Mouse (Mus musculus) liver, embryonic 16.5 days (tissue): ENCODE measurements around the gene Efemp1. TPM values are rescaled to one million over a fixed set of nuclear protein-coding genes. Genes with fewer than 3 reads are reported as not detected.

Experiments used
- ATAC-seq: fragments of 200-750 bp; cut with Nextera tagmentation; 2 replicates; pipeline ENCODE4 v1.8.0; 2017; ENCODE audit warnings: low read depth, mild to moderate bottlenecking, moderate number of reproducible peaks, moderate library complexity
- H3K27ac ChIP-seq: fragments of 300-500 bp; sonication (generic); 2 replicates; pipeline ENCODE4 v1.5.1; 2014; ENCODE audit warnings: mild to moderate bottlenecking, low read length
- H3K27me3 ChIP-seq: fragments of 300-500 bp; sonication (generic); 2 replicates; pipeline ENCODE4 v1.6.1; 2014; ENCODE audit warnings: low read depth, low read length, mixed read lengths; ENCODE audit not compliant: control insufficient read depth, insufficient read depth
- H3K36me3 ChIP-seq: fragments of 300-500 bp; sonication (generic); 2 replicates; pipeline ENCODE4 v1.6.1; 2014; ENCODE audit warnings: mild to moderate bottlenecking; ENCODE audit not compliant: control insufficient read depth, insufficient read depth
- H3K4me1 ChIP-seq: fragments of 300-500 bp; sonication (generic); 2 replicates; pipeline ENCODE4 v1.6.1; 2014; ENCODE audit warnings: low read depth, low read length, mixed read lengths; ENCODE audit not compliant: control insufficient read depth
- H3K4me2 ChIP-seq: fragments of 300-500 bp; sonication (generic); 2 replicates; pipeline ENCODE4 v1.6.1; 2014; ENCODE audit warnings: low read depth, low read length, mixed read lengths
- H3K4me3 ChIP-seq: fragments of 300-500 bp; sonication (generic); 2 replicates; pipeline ENCODE4 v1.5.1; 2014; ENCODE audit warnings: low read depth, mild to moderate bottlenecking, low read length
- H3K9ac ChIP-seq: fragments of 300-500 bp; sonication (generic); 2 replicates; pipeline ENCODE4 v1.6.1; 2014; ENCODE audit warnings: low read depth, low read length
- H3K9me3 ChIP-seq: fragments of 300-500 bp; sonication (generic); replicated peaks from 2 replicates; pipeline ENCODE4 v1.6.1; 2016; ENCODE audit warnings: low read length; ENCODE audit not compliant: control insufficient read depth
- WGBS: fragments of 180-500 bp; shearing (Covaris S2); extraction: QIAGEN DNeasy Blood & Tissue Kit; methylation state at CpG from one replicate; pipeline ENCODE4 v1.1.7; 2014; ENCODE audit not compliant: insufficient replicate concordance; 5-methylcytosine and 5-hydroxymethylcytosine counted together
- polyA plus RNA-seq: library from polyadenylated mRNA; unstranded; fragments of >200 nt; fragmentation: Nextera tagmentation; extraction: Ambion mirVana; gene quantifications from 2 replicates; pipeline ENCODE4 v1.2.1, GENCODE M21; 2015

Efemp1 gene
- polyA plus RNA-seq, 1 experiment from 2014 or later = 1.7 TPM

DNA sequence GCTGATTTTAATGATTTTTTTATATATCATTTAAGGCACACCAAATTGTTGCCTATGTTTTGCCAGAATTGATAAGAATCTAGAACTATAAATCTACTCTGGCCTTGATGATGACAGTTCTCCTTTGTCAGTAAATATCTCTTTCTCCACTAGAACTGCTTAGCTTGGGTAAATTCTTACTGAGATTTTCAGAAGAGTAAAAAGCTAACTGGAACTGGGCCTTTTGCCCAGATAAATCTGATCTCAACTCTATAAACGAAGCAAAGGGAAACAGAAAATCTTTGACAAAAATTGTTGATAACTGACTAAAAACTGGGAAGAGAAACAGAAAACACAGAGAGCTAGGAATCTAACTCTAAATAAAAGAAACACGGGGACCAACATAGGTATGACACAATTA is 51.6 kb downstream of the Efemp1 start:
- no peak overlapping the region for H3K27ac ChIP-seq
- no peak overlapping the region for H3K4me3 ChIP-seq
- H3K4me1 ChIP-seq = no peaks in the 10 kb centered on the region
- H3K4me2 ChIP-seq = no peak overlapping the region
- H3K36me3 ChIP-seq = no peaks in the 10 kb centered on the region
- ATAC-seq = no peak
- no peaks in the 10 kb centered on the region for H3K27me3 ChIP-seq
- no peaks in the 10 kb centered on the region for H3K9me3 ChIP-seq
- 48% methylated on average over 2 of the region's 2 CpGs for WGBS
- H3K9ac ChIP-seq = no peak overlapping the region

DNA sequence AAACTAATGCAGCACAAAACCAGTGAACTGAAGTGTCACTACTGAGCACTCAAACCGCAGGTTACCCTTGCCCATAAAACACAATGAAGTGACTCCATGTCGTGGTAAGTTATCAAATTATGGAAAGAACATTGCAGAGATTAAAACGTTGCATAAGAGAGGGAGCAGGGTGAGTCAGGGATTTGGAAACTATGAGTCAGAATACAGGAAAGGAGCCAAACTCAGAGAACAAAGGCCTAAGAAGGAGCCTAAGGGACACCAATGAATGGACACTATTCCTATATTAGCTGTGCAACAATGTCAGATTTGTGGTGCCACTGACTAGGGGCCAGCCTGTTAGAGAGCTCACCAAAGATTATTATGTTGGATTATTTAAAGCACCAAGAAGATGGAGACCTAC is 53.3 kb downstream of the Efemp1 start:
- Histone ChIP-seq H3K9ac (no peak overlapping the region), H3K27me3 (no peaks in the 10 kb centered on the region), H3K4me2 (no peak overlapping the region), H3K9me3 (no peaks in the 10 kb centered on the region), H3K36me3 (no peaks in the 10 kb centered on the region), H3K4me3 (no peak overlapping the region), H3K4me1 (no peaks in the 10 kb centered on the region), H3K27ac (no peak overlapping the region)
- no peak for ATAC-seq
- WGBS = 41% methylated on average over 3 of the region's 3 CpGs

DNA sequence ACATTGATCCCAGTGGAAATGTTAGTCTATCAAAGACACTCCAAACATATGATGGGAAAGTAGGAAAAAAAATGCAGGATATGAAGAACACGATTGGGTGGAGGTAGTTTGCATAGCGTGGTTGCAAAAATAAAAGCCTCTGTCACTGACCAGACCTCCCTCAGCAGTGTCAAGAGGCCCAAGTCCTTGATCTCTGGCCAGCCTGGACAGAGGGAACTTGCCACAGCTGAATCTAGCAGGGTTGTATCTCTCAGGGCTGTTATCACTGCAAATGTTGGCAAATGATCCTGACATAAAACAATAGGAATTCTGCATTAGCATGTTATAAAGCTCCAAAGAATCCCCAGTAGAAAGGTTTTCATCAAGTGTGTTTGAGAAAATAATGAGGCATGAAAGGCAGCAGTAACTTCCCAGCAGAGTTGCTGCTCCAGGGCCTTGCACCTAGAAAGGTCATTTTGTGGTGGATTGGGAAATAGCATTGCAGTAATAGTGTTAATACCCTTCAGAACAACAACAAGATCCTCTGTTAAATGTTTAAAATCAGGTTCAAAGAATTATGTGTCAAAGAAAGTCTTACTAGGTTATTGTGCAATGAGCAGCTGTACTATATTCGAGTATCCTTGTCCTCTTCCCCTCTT is 56.0 kb downstream of the Efemp1 start:
- Histone ChIP-seq H3K9ac (no peak overlapping the region), H3K27ac (no peak overlapping the region), H3K4me3 (no peak overlapping the region), H3K27me3 (no peaks in the 10 kb centered on the region), H3K4me1 (no peaks in the 10 kb centered on the region), H3K36me3 (no peaks in the 10 kb centered on the region), H3K9me3 (no peaks in the 10 kb centered on the region), H3K4me2 (no peak overlapping the region)
- ATAC-seq = no peak
- 24% methylated on average over 3 of the region's 3 CpGs for WGBS

DNA sequence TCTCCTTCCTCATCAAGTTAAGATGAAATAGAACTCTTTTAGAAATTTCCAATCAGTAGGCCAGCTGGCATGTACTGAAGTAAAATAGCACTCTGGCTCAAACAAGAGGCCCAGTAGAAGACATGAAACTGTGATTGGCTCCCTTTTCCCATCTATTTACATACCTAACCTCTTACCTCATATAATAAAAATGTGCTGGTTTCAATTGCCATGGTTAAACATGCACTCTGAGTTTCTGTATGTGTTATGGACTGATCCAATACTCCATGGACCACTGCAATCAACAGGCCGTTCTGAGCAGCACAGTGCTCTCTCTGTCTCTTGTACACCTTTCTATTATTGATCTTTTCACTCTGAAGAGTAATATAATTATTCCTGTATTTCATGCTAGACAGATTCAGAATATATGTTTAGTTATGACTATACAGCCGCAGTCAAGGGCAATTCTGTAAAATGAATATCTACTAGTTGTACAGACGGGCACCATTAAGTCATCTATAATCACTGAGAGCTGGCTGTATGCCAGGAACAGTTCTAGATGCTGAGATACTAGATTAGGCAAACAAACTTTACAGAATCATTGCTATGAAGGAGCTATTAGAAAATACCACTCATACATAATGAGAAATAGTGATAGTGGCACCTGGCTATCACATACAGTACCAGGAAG is 59.6 kb downstream of the Efemp1 start:
- Histone ChIP-seq H3K36me3 (no peaks in the 10 kb centered on the region), H3K27ac (no peak overlapping the region), H3K4me2 (no peak overlapping the region), H3K4me3 (no peak overlapping the region), H3K9me3 (no peaks in the 10 kb centered on the region), H3K27me3 (no peaks in the 10 kb centered on the region), H3K9ac (no peak overlapping the region), H3K4me1 (no peaks in the 10 kb centered on the region)
- WGBS = 54% methylated on average over 3 of the region's 3 CpGs
- ATAC-seq = no peak

DNA sequence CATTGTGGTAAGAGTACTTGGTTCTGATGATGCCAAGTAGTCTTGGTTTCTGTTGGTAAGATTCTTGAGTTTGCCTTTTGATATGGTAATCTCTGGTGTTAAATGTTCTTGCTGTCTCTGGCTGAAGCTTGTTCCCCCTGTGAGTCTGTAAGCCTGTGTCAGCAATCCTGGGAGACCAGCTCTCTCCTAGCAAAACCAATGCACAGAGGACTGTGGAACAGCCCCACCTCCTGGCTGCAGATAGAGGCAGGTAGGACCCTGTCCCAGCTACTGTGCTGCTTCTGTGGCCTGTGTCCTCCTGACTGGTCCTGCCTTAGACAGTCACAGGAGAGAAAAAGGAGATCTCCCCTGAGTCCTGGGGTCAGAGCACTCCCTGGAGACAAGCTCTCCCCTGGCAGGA is 81.4 kb downstream of the Efemp1 start:
- Histone ChIP-seq H3K27me3 (no peaks in the 10 kb centered on the region), H3K27ac (no peak overlapping the region), H3K4me2 (no peak overlapping the region), H3K4me1 (no peaks in the 10 kb centered on the region), H3K4me3 (no peak overlapping the region), H3K36me3 (no peaks in the 10 kb centered on the region), H3K9me3 (no peaks in the 10 kb centered on the region), H3K9ac (no peak overlapping the region)
- no peak for ATAC-seq

DNA sequence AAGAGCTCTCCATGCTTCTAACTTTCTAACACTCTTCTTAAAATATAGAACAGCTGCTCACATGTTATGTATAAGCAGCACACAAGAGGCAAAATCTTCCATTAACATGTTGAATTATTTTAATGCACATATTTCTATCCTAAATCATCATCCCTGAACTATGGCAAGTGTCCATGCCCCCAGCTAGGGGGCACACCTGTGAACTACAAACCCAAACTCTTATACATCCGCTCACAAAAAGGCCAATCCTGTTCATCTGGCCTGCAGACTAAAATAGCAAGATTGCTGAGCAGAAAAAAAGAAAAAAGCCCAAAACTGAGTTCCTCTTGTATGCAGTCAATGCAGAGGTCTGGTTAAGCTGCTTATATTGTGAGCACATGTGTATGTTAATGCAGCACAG is 86.6 kb downstream of the Efemp1 start:
- Histone ChIP-seq H3K27me3 (no peaks in the 10 kb centered on the region), H3K36me3 (no peaks in the 10 kb centered on the region), H3K9me3 (no peaks in the 10 kb centered on the region), H3K4me3 (no peak overlapping the region), H3K4me1 (no peaks in the 10 kb centered on the region), H3K4me2 (no peak overlapping the region), H3K9ac (no peak overlapping the region), H3K27ac (no peak overlapping the region)
- 50% methylated on average over 1 of the region's 1 CpGs for WGBS
- no peak for ATAC-seq

DNA sequence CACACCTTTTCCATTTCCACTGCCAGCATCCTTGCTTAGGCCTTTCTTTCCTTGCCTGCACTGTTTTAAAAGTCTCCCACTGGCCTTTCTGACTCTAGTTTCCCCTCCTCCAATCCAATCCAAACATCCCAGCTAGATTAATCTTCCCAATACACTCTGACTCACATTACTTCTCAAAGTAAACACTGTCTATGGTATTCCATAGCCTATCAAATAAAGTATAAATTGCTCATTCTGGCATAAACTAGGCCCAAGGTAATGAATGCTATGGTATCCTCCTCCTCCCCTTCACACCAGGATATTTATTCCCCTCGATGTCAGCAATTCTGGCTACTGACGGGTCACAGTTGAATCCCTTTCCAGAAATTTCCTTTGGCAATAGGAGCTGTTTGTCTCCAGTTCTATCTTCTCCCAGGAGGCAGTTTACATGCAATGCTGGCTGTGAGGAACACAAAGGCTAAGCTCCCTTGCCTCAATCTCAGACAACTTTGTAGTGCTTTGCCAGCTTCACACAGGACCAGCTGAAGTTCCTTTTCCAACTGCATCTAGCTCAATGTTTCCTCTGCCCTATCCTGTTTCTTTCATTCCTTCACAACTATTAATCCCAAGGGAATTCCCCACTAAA is 98.7 kb downstream of the Efemp1 start:
- ATAC-seq = no peak
- 43% methylated on average over 2 of the region's 2 CpGs for WGBS
- Histone ChIP-seq H3K9me3 (no peaks in the 10 kb centered on the region), H3K36me3 (no peaks in the 10 kb centered on the region), H3K27me3 (no peaks in the 10 kb centered on the region), H3K4me2 (no peak overlapping the region), H3K27ac (no peak overlapping the region), H3K9ac (no peak overlapping the region), H3K4me1 (no peaks in the 10 kb centered on the region), H3K4me3 (no peak overlapping the region)

DNA sequence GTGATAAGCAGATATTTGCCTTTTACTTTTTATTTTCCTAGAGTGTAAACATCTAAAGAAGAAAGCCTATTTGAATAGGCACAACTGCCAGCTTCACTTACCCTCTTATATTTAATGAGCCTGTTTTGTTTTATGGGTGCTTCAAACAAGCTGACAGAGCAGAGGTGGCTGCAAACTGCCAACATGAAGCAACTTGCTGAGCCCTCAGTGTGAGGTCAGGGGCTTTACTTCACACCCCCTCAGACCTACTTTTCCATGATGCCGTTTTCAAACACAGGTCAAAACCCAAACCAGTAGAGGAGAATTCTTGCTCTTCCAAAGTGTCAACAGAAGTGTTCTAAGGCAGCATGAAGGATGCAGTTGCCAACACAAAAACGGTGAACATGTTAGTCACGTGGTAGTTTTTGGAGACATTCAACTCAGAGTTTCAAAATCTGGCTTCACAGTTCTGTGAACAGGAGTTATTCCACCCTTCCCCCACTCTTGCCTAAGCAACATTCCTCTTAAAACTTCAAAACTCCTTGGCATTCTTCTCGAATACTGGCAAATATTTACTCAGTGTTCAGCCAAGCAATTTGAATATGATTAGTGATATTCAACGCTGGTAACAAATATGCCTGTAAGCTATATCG is 101.8 kb downstream of the Efemp1 start:
- Histone ChIP-seq H3K9me3 (no peaks in the 10 kb centered on the region), H3K4me2 (no peak overlapping the region), H3K27ac (no peak overlapping the region), H3K4me3 (no peak overlapping the region), H3K4me1 (no peaks in the 10 kb centered on the region), H3K9ac (no peak overlapping the region), H3K36me3 (no peaks in the 10 kb centered on the region), H3K27me3 (no peaks in the 10 kb centered on the region)
- ATAC-seq = no peak
- WGBS = 54% methylated on average over 6 of the region's 6 CpGs

DNA sequence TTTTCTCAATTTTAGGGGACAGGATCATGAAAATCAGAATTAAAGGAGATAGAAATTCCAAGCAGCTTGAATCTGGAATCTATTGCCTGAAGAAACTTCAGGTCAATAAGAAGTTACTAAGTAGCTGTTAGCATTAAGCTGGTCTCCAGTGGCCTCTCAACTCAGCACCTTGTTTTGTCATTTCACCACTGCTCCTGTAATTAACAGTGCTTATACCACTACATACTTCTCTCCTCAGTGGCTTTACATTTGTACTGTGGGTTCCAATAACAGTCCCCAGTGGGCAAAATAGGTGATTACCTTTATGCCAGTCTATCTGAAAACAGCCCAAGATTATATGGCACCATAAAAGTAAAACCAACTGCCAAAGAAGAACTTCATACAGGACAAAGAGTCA is 102.3 kb downstream of the Efemp1 start:
- Histone ChIP-seq H3K9me3 (no peaks in the 10 kb centered on the region), H3K4me3 (no peak overlapping the region), H3K4me2 (no peak overlapping the region), H3K4me1 (no peaks in the 10 kb centered on the region), H3K9ac (no peak overlapping the region), H3K27ac (no peak overlapping the region), H3K27me3 (no peaks in the 10 kb centered on the region), H3K36me3 (no peaks in the 10 kb centered on the region)
- ATAC-seq = no peak
